Mouse (Mus musculus): Measurements from ENCODE around the gene Epha6.

Epha6 gene

GRCm38 (mm10) chr16:59683434-59683833 lies 921.9 kb downstream of the Epha6 start:
- DNase-seq (ENCODE audit: low read depth, low spot score), result peak; percentile 72

- DNase-seq (ENCODE audit: low read depth, low spot score), result no peak
These were observed 923.0 kb downstream of the Epha6 start for GRCm38 (mm10) chr16:59682216-59682891.

- DNase-seq (ENCODE audit: low read depth, low spot score), result no peak
These were observed 938.4 kb downstream of the Epha6 start for GRCm38 (mm10) chr16:59666938-59667337.

GRCm38 (mm10) chr16:59643766-59644165 lies 961.6 kb downstream of the Epha6 start:
- no peak for DNase-seq (ENCODE audit: low read depth, low spot score)

GRCm38 (mm10) chr16:59639985-59640384 lies 965.3 kb downstream of the Epha6 start:
- DNase-seq (ENCODE audit: low read depth, low spot score), result no peak

GRCm38 (mm10) chr16:59639102-59639691 lies 966.1 kb downstream of the Epha6 start, which contains the start of gene Arl6:
Gene Arl6, minus strand, starts transcription at chr16:59639391.
- DNase-seq (ENCODE audit: low read depth, low spot score), result peak; percentile 86

- no peak for DNase-seq (ENCODE audit: low read depth, low spot score)
These were observed 970.7 kb downstream of the Epha6 start for GRCm38 (mm10) chr16:59634598-59634997.

GRCm38 (mm10) chr16:59621554-59621953 lies 983.8 kb downstream of the Epha6 start:
- no peak for DNase-seq (ENCODE audit: low read depth, low spot score)

GRCm38 (mm10) chr16:59617167-59617566 lies 988.2 kb downstream of the Epha6 start:
- no peak for DNase-seq (ENCODE audit: low read depth, low spot score)

- no peak for DNase-seq (ENCODE audit: low read depth, low spot score)
These were observed 989.7 kb downstream of the Epha6 start for GRCm38 (mm10) chr16:59615675-59616074.

- no peak for DNase-seq (ENCODE audit: low read depth, low spot score)
These were observed 994.6 kb downstream of the Epha6 start for GRCm38 (mm10) chr16:59610750-59611149.

GRCm38 (mm10) chr16:59604078-59604781 lies 1001.1 kb downstream of the Epha6 start:
- DNase-seq (ENCODE audit: low read depth, low spot score), result no peak
